Mouse (Mus musculus): ENCODE data around the gene H1f0.

- TF ChIP-seq CTCF (IDR thresholded peaks at IDR 0.05; ENCODE audit: low read depth) (no peak), EP300 (IDR thresholded peaks at IDR 0.05; ENCODE audit: low read depth) (no peak)
Observed at GRCm38 (mm10) chr15:79002036-79002435, 26.2 kb upstream of the H1f0 start.
